Mouse (Mus musculus) kidney, adult 2 months (tissue): ENCODE measurements around the gene Slco1a5. TPM values are rescaled to one million over a fixed set of nuclear protein-coding genes. Genes with fewer than 3 reads are reported as not detected.
"Not testable (repeated sequence)": the region's sequence is repeated elsewhere in the genome, so short reads cannot be mapped to it uniquely, and the experiment has no call there.

Source experiments
- DNase-seq: peaks from one replicate; pipeline ENCODE4 v3.0.0; 2021
- H3K27ac ChIP-seq: fragments of 200-500 bp; 2 replicates; pipeline ENCODE4 v1.5.1; 2012; ENCODE audit warnings: low read depth, low read length, control low read depth, inconsistent platforms; ENCODE audit not compliant: insufficient read depth
- H3K27me3 ChIP-seq: fragments of 200-500 bp; replicated peaks from 2 replicates; pipeline ENCODE4 v1.6.1; 2012; ENCODE audit warnings: mild to moderate bottlenecking, moderate library complexity, low read length, inconsistent platforms; ENCODE audit not compliant: control insufficient read depth, insufficient read depth
- H3K36me3 ChIP-seq: fragments of 200-500 bp; 2 replicates; pipeline ENCODE4 v1.6.1; 2012; ENCODE audit warnings: mild to moderate bottlenecking, moderate library complexity, low read length, inconsistent platforms; ENCODE audit not compliant: control insufficient read depth, insufficient read depth
- H3K4me1 ChIP-seq: fragments of 200-500 bp; 2 replicates; pipeline ENCODE4 v1.6.1; 2011; ENCODE audit warnings: low read length; ENCODE audit not compliant: control insufficient read depth, insufficient read depth
- H3K4me3 ChIP-seq: fragments of 200-500 bp; 2 replicates; pipeline ENCODE4 v1.5.1; 2011; ENCODE audit warnings: mild to moderate bottlenecking, low read depth, low read length, control low read depth; ENCODE audit not compliant: insufficient read depth
- CTCF ChIP-seq: fragments of 200-500 bp; conservative IDR thresholded peaks from 2 replicates; pipeline ENCODE4 v1.5.1; 2011; ENCODE audit warnings: low read depth, mild to moderate bottlenecking, control low read depth, low read length, moderate library complexity, mixed read lengths; ENCODE audit not compliant: insufficient read depth, insufficient read length
- POLR2A ChIP-seq: fragments of 200-500 bp; IDR thresholded peaks from one replicate; pipeline ENCODE4 v1.6.1; 2011; ENCODE audit warnings: low read depth, low read length, control low read depth
- WGBS: fragments of 180-500 bp; shearing (Covaris S2); methylation state at CpG from one replicate; pipeline ENCODE4 v1.1.7; 2018; 5-methylcytosine and 5-hydroxymethylcytosine counted together
- polyA plus RNA-seq: library from polyadenylated mRNA; depleted of rRNA; stranded (reverse); fragments of >200 nt; gene quantifications from 2 replicates; pipeline ENCODE4 v1.2.3, GENCODE M21; 2012

Gene Slco1a5
- polyA plus RNA-seq, 1 experiment = not detected

- Histone ChIP-seq H3K27ac (no peak overlapping the region), H3K27me3 (no peaks in the 10 kb centered on the region), H3K36me3 (peaks cover 6% of the 10 kb centered on the region), H3K4me1 (no peaks in the 10 kb centered on the region), H3K4me3 (no peak overlapping the region)
- no peak for TF ChIP-seq POLR2A
- 80% methylated on average over 7 of the region's 7 CpGs for WGBS
- no peak for DNase-seq
These were observed 34.3 kb upstream of the Slco1a5 start for GRCm38 (mm10) chr6:142357106-142357505.

DNA sequence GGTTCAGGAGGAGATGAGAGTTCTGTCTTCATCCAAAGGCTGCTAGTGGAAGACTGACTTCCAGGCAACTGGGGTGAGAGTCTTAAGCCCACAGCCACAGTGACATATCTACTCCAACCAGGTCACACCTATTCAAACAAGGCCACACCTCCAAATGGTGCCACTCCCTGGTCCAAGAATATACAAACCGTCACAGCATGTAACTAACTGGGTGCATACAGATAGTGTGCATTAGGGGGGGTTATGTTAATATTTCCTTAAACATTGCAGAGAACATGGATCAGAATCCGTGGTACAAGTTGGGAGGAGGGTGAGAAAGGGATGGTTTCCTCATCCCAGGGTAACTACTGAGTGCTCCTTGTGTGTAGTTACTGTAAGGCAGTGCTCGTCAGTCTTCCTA, 29.3 kb upstream of the Slco1a5 start:
- not testable (repeated sequence) for H3K4me3 ChIP-seq, DNase-seq, H3K27ac ChIP-seq, H3K4me1 ChIP-seq, H3K36me3 ChIP-seq, H3K27me3 ChIP-seq
- WGBS = 84% methylated on average over 3 of the region's 3 CpGs

GRCm38 (mm10) chr6:142347431-142348385, 24.9 kb upstream of the Slco1a5 start:
- 59% methylated on average over 11 of the region's 11 CpGs for WGBS
- peaks cover 1% of the 10 kb centered on the region for H3K36me3 ChIP-seq
- H3K27me3 ChIP-seq = no peaks in the 10 kb centered on the region
- peak overlapping the region; percentile 13; the same call in 1 of the 2 replicates for H3K27ac ChIP-seq
- peaks cover 4% of the 10 kb centered on the region; the same call in 1 of the 2 replicates for H3K4me1 ChIP-seq
- TF ChIP-seq CTCF (no peak), POLR2A (no peak)
- DNase-seq = peak; percentile 68
- H3K4me3 ChIP-seq = no peak overlapping the region

DNA sequence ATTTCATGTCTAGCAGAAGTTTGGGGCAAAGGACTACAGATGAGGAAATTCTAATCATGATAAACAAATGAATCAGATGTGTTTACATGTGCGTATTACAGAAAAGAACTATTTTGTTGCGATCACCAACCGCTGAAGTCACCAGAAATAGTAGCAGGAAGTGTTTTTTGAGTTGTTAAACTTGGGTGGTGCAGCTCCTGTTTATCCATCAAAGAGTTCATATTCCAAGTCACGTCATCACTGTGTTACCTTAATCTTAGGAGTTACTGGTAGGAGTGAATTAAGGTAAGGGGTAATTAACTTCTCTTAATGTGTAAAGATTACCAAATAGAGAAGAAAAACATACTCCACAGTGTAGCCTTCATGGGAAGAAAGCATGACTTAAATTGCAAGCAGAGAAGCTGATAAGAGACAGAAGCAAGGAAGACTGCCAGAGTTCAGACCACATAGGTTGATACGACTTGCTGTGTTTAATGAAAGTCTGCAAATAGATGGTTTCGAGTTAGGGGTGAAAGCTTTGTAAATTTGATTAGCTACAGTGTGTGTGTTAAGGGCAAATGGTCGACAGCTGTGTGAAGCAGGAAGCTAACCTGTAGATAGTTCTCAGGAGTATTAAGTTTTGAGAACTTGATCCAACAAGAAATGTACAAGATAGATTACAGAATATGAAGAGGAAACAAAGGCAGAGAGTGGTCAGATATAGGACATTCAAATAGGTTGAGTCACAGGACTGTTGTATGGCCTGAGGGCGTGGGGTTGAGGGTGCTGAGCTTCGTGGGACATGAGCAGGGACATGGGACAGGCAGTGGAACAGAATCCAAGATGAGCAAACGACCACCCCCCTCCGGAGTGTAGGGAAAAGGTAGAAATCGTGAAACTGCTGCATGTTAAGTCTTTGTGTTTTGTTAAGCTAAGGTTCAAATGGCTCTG, 23.7 kb upstream of the Slco1a5 start:
- Histone ChIP-seq H3K27me3 (no peaks in the 10 kb centered on the region), H3K4me1 (peaks cover 4% of the 10 kb centered on the region; the same call in 1 of the 2 replicates), H3K4me3 (peak overlapping the region; percentile 100; the same call in 1 of the 2 replicates), H3K36me3 (peaks cover 1% of the 10 kb centered on the region; the same call in 1 of the 2 replicates), H3K27ac (peak overlapping the region; percentile 62; the same call in 1 of the 2 replicates)
- 30% methylated on average over 12 of the region's 12 CpGs for WGBS
- peak; percentile 13 for DNase-seq
- TF ChIP-seq CTCF (no peak), POLR2A (no peak)

GRCm38 (mm10) chr6:142345440-142346038, 22.8 kb upstream of the Slco1a5 start, which contains the start of gene Pyroxd1:
Gene Pyroxd1 (plus strand): TSS chr6:142345654.
- H3K4me1 ChIP-seq = peaks cover 4% of the 10 kb centered on the region; the same call in 1 of the 2 replicates
- DNase-seq = peak; percentile 93

DNA sequence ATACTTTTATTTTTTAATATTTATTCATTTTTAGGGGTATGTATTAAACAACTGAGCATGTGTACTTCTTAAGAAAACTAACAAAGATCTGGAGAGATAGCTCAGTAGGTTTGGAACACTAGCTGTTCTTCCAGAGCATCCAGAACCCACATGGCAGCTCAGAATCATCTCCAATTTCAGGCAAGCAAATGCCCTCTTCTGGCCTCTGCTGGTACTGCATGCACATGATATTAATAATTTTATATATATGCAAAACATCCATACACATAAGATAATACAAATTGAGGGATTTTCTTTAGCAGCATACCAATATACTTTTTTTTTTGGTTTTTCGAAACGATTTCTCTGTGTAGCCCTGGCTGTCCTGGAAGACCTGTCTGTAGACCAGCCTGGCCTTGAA, 20.8 kb upstream of the Slco1a5 start:
- Histone ChIP-seq H3K27me3 (no peaks in the 10 kb centered on the region), H3K4me1 (peaks cover 4% of the 10 kb centered on the region; the same call in 1 of the 2 replicates), H3K36me3 (no peaks in the 10 kb centered on the region; the same call in 1 of the 2 replicates), H3K4me3 (no peak overlapping the region), H3K27ac (no peak overlapping the region)
- DNase-seq = peak; percentile 62
- TF ChIP-seq POLR2A = no peak
- TF ChIP-seq CTCF = peak; percentile 52
- WGBS = 74% methylated on average over 2 of the region's 2 CpGs

More at GRCm38 (mm10) chr6:142345440-142346038, 22.8 kb upstream of the Slco1a5 start, which contains the start of gene Pyroxd1:
- under 1% methylated on average over 48 of the region's 48 CpGs for WGBS
- no peak for TF ChIP-seq CTCF
- no peak for TF ChIP-seq POLR2A
- Histone ChIP-seq H3K36me3 (peaks cover 1% of the 10 kb centered on the region; the same call in 1 of the 2 replicates), H3K4me3 (peak within 1 kb of the TSS; percentile 100), H3K27ac (peak within 1 kb of the TSS; percentile 95), H3K27me3 (no peaks in the 10 kb centered on the region)

DNA sequence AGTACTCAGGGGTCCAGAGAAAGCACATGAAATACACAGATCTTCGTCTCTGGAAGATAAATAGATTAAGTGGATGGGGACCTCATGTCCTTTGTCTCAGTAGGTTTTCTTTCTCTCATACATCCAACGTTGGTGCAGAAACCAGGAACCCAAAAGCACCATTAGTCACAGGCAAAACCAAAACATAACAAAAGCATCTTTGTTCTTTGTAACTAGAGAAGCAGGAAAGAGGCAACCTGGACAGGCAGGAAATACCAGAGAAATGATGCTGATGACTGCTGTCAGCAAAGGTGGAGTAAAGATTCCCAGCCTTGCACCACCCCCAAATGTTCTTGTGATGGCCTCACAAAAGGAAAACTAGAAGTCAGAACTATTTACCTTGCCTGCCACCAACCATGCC, 16.8 kb upstream of the Slco1a5 start:
- Histone ChIP-seq H3K27me3 (no peaks in the 10 kb centered on the region; the same call in 1 of the 2 replicates), H3K4me3 (no peak overlapping the region), H3K36me3 (no peaks in the 10 kb centered on the region), H3K4me1 (no peaks in the 10 kb centered on the region), H3K27ac (no peak overlapping the region)
- TF ChIP-seq CTCF (no peak), POLR2A (no peak)
- no peak for DNase-seq
- 37% methylated on average over 2 of the region's 2 CpGs for WGBS
